Mouse (Mus musculus) thymus, postnatal 25 days (tissue): ENCODE results near the gene AC134908.4.
"Not testable (repeated sequence)": the region's sequence is repeated elsewhere in the genome, so short reads cannot be mapped to it uniquely, and the experiment has no call there.

Source experiments
- DNase-seq: peaks from one replicate; pipeline ENCODE4 v3.0.0; 2022

Gene AC134908.4

GRCm38 (mm10) chr17:25762591-25762990 is 32.9 kb downstream of the AC134908.4 start:
- no peak for DNase-seq

GRCm38 (mm10) chr17:25761561-25761970 is 33.9 kb downstream of the AC134908.4 start:
- DNase-seq = no peak

- no peak for DNase-seq
These were observed 35.3 kb downstream of the AC134908.4 start for GRCm38 (mm10) chr17:25760148-25760547.

- no peak for DNase-seq
These were observed 37.8 kb downstream of the AC134908.4 start for GRCm38 (mm10) chr17:25757691-25758090.

GRCm38 (mm10) chr17:25756378-25757242 is 38.8 kb downstream of the AC134908.4 start:
- DNase-seq = no peak

GRCm38 (mm10) chr17:25755627-25756377 is 39.7 kb downstream of the AC134908.4 start:
- DNase-seq = no peak

GRCm38 (mm10) chr17:25755086-25755485 is 40.4 kb downstream of the AC134908.4 start:
- no peak for DNase-seq

GRCm38 (mm10) chr17:25754241-25754640 is 41.2 kb downstream of the AC134908.4 start, which contains the start of gene Msln:
TSS of gene Msln (minus strand) at chr17:25754378.
- DNase-seq = no peak

GRCm38 (mm10) chr17:25751446-25751845 is 44.0 kb downstream of the AC134908.4 start:
- no peak for DNase-seq

- no peak for DNase-seq
These were observed 46.1 kb downstream of the AC134908.4 start for GRCm38 (mm10) chr17:25749314-25749713.

- no peak for DNase-seq
These were observed 47.2 kb downstream of the AC134908.4 start for GRCm38 (mm10) chr17:25748238-25748637.

- DNase-seq = no peak
These were observed 51.1 kb downstream of the AC134908.4 start for GRCm38 (mm10) chr17:25744311-25744710.

- no peak for DNase-seq
These were observed 51.6 kb downstream of the AC134908.4 start for GRCm38 (mm10) chr17:25743831-25744230.

- not testable (repeated sequence) for DNase-seq
These were observed 54.0 kb downstream of the AC134908.4 start for GRCm38 (mm10) chr17:25741471-25741870.
